Mouse (Mus musculus) left cerebral cortex, postnatal 4 days (tissue): ENCODE measurements around the gene Shank3. TPM values are rescaled to one million over a fixed set of nuclear protein-coding genes. Genes with fewer than 3 reads are reported as not detected.

Experiments used
- DNase-seq: peaks from one replicate; pipeline ENCODE4 v3.0.0-alpha.2; 2022
- intact Hi-C: fragments of 180-260 bp; cut with DNase I; formaldehyde crosslinking; loops from one replicate; pipeline ENCODE4 v1.15.1; 2025
- total RNA-seq, 2 experiments: library from RNA; stranded (reverse); gene quantifications; 2 replicates each; pipeline ENCODE4 v1.2.3; 2021

Gene Shank3
- total RNA-seq, 2 experiments from 2014 or later: 136 to 141 TPM

GRCm38 (mm10) chr15:89523283-89523832 is 23.9 kb downstream of the Shank3 start:
- DNase-seq: no peak
- intact Hi-C loops: no loop called here

DNA sequence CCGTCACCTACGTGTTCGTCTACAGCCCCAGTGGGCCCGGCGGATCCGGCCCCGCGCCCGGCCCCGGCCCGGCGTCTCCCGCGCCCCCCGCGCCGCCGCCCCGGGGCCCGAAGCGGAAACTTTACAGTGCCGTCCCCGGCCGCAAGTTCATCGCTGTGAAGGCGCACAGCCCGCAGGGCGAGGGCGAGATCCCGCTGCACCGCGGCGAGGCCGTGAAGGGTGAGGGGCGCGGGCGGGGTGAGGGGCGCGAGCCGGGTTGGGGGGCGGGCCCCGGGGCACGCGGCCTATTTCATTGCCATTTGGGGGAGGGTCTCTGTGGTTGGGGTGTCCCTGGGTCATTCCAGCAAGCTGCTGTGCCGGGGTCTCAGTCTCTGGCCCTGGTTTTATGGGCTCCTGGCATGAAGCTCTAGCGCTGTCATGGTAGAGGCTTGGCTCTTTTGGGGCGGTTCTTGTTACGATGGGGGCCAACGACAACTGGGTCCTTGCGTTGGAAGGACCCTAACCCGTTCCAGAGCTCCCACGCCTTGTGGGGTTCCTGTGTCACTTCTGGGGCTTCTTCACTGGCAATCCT is 24.7 kb downstream of the Shank3 start:
- DNase-seq: no peak
- intact Hi-C loops: no loop called here

- DNase-seq: no peak
- intact Hi-C loops: no loop called here
Observed at GRCm38 (mm10) chr15:89524611-89525415, 25.4 kb downstream of the Shank3 start.

- intact Hi-C loops: no loop called here
- no peak for DNase-seq
Observed at GRCm38 (mm10) chr15:89525464-89525863, 26.0 kb downstream of the Shank3 start.

DNA sequence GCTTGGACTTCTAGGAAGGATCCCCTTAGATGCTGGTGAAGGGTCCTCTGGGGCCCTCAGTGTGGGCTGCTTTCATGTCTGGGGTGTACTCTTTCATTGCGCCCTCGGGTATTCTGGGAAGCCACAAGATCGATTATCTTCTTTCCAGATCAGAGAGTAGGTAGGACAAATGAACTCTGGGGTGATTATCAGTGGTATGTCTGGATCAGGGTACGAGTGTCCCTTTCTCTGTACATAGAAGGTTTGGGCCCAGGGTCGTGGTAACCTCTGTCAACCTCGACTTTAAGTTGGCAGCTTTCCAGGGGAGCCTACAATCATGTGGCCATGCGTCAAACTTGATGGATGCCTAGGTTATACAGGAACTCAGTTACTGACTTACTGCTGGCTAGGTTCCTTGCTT is 26.5 kb downstream of the Shank3 start:
- no peak for DNase-seq
- intact Hi-C loops: no loop called here

- DNase-seq: no peak
- intact Hi-C loops: no loop called here
Observed at GRCm38 (mm10) chr15:89526776-89527325, 27.4 kb downstream of the Shank3 start.

DNA sequence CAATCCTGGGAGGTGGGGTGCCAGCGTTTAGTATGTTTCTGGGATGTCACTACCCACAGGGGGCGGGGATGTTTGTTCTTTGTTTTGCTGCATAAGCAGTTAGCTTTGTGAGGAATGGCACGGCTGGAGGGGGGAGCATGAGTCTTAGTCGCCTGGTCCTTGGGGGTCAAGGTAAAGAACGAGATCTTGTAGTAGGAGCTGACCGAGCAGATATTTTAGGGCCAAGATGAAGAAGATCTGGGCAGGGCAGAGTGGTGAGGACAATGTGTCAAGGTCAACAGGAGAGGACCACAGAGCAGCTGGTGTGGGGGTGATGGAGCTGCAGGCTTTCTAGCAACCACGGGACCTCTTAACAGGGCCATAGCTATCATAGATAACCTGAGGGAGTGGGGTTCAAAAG is 28.0 kb downstream of the Shank3 start:
- intact Hi-C loops: no loop called here
- no peak for DNase-seq

- intact Hi-C loops: no loop called here
- no peak for DNase-seq
Observed at GRCm38 (mm10) chr15:89528201-89528850, 28.9 kb downstream of the Shank3 start.

GRCm38 (mm10) chr15:89528923-89529322 is 29.5 kb downstream of the Shank3 start:
- no peak for DNase-seq
- intact Hi-C loops: no loop called here

DNA sequence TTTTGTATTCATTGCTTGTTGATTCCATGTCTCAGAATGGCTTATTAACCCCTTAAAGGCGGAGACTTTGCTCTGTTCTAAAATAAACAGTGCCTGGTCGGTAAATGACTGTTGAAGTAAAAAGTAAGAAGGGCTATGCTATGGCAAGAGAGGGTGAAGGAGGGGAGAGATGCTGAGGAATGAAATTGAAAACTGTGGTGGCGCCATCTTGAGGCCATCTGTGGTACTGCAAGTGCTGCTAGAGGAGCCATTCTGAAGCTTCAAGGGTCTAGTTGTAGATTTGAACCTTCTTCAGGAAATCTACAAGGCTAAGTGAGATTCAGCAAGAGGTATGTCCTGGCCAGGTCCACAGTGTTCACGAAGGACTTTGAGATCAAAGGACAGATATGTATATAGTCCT is 30.9 kb downstream of the Shank3 start:
- intact Hi-C loops: no loop called here
- DNase-seq: peak; percentile 72

GRCm38 (mm10) chr15:89531399-89531798 is 32.0 kb downstream of the Shank3 start:
- no peak for DNase-seq
- intact Hi-C loops: no loop called here

DNA sequence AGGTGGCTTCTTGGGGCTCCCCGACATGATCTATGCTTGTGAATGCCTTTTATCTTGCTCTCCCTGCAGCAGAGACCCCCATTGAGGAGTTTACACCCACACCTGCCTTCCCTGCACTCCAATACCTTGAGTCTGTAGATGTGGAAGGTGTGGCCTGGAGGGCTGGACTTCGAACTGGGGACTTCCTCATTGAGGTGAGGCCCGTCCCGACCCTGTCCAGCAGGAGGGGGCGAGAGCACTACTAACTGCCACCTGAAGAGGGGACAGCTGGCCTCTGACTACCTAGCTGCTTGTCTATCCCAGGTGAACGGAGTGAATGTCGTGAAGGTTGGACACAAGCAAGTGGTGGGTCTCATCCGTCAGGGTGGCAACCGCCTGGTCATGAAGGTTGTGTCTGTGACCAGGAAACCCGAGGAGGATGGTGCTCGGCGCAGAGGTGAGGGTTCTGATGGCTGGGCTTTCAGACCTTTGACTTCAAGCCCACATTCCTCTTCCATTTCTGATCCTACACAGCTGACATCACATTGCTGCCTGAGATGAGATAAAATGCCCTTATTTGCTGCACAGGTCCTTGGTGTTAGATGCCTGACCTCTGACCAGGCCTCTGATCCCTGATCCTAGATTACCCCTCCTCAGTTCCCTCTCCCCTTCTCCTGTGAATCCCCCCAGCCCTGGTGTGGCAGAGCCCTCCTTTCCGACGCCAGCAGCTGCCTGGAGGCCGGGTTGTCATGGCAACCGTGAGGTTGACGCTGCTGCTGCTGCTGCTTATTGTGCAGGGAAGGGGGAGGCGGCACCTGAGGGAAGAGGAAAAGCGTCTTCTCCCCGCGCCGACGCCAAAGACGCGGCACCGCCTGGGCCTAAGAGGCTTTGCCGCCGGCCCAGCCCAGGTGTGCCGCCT is 32.9 kb downstream of the Shank3 start:
- intact Hi-C loops: no loop called here
- DNase-seq: peak; percentile 83

DNA sequence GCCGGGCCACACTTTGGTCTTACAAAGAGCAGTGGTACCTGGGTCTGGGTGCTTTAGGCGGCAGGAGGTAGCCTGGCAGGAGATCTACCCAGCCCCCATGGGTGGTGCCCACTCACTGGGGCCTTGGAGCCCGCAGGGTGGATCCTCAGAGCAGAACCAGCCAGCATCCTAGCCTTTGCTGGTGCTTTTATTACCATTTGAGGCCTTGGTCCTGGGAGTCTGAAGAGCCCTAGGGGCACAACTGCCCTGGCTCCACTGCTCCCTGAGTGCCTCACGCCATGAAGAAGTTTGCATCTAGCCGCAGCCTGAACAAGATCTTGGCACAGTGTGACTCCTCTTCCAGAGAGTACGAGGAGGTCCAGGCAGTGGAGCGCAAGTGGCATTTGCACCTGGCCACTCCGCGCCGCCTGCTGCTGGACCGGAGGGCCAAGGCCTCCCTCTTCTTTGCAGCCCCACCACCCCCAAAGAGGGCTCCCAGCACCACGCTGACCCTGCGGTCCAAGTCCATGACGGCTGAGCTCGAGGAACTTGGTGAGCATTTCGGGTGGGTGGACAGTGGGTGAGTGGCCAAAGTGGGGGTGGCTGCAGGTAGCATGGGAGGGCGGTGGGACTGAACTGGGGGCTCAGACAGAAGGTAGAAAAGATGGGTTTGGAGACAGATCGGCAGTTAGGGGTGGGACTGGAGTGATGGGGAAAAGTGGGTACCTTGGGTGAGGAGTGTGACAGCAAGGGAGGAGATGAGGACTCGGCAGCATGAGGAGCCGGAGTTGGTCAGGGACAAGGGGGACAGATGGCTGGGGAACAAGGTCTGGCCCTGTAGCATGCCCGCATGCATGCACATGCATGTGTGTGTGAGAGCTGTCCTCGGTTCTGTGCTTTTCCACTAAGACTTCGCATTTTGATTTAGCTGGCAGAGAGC is 33.8 kb downstream of the Shank3 start:
- intact Hi-C loops: no loop called here

GRCm38 (mm10) chr15:89533843-89534207 is 34.4 kb downstream of the Shank3 start:
- no peak for DNase-seq
- intact Hi-C loops: no loop called here

More for the DNA sequence above, 33.8 kb downstream of the Shank3 start:
- no peak for DNase-seq

DNA sequence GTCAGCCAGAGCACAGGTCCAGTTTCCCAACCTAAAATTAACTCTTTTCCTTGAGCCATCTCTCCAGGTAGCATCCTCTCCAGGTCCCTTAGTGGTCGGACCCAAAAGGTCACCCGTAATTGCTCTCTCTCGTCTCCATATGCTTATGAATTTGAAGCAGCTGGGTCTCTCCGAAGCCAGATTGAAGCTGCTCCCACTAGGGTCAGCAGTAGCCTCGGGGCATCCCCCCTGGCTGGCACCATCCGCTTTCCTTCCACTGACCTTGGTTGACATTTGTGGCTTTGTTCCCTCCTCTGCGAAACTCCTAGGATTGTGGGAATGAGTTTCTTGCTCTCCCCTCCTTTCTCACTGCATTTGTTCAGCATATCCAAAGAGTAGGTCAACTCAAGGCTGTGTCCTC is 44.7 kb downstream of the Shank3 start:
- intact Hi-C loops: no loop called here
- DNase-seq: no peak

DNA sequence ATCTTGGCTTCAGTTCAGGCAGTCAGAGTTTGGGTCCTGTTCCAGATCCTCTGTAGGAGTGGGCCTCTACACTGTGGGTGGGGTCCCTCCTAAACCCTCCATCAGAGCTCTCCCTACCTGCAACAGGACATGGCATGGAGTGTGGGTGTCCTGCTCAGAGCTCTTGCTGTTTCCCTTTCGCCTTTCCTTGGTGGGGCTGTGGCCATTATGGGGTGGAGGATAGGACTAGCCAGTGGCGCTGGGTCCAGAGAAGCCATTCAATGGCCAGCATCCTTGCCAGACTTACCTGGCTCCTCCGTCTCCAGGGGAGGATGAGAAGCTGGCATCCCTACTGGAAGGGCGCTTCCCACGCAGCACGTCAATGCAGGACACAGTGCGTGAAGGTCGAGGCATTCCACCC is 47.9 kb downstream of the Shank3 start:
- intact Hi-C loops: no loop called here
- DNase-seq: no peak

GRCm38 (mm10) chr15:89547824-89548601 is 48.6 kb downstream of the Shank3 start:
- DNase-seq: peak; percentile 63
- intact Hi-C loops: no loop called here

GRCm38 (mm10) chr15:89548837-89549236 is 49.4 kb downstream of the Shank3 start:
- peak; percentile 97 for DNase-seq
- intact Hi-C loops: no loop called here

- DNase-seq: no peak
- intact Hi-C loops: no loop called here
Observed at GRCm38 (mm10) chr15:89550506-89550905, 51.1 kb downstream of the Shank3 start.
